Mouse (Mus musculus) CH12.LX (cell line): ENCODE data around the gene Tbcel. TPM values are rescaled to one million over a fixed set of nuclear protein-coding genes. Genes with fewer than 3 reads are reported as not detected.

Experiments
- DNase-seq: peaks from one replicate; pipeline ENCODE4 v3.0.0-alpha.2; 2013; ENCODE audit errors: extremely low read depth
- H3K27ac ChIP-seq: 2 replicates; pipeline ENCODE4 v1.5.1; 2012; ENCODE audit warnings: low read depth, mild to moderate bottlenecking, control low read depth, moderate library complexity; ENCODE audit not compliant: insufficient read depth
- H3K27me3 ChIP-seq: replicated peaks from 2 replicates; pipeline ENCODE3; 2012; ENCODE audit warnings: inconsistent platforms
- H3K36me3 ChIP-seq, 2 experiments: replicated peaks in 1 of 2; 2 replicates each; pipeline versions ENCODE3 to v1.6.1; 2012; ENCODE audit warnings: inconsistent platforms in 1 of 2, low read length in 1 of 2, mild to moderate bottlenecking in 1 of 2, mixed read lengths in 1 of 2, moderate library complexity in 1 of 2; ENCODE audit not compliant: control insufficient read depth in 1 of 2, insufficient read depth in 1 of 2
- H3K4me1 ChIP-seq, 2 experiments: 2 replicates each; pipeline ENCODE4 v1.6.1; 2012; ENCODE audit warnings: inconsistent platforms in 1 of 2, moderate library complexity in 1 of 2; ENCODE audit not compliant: insufficient read depth in 2 of 2, control insufficient read depth in 1 of 2
- H3K4me2 ChIP-seq: 2 replicates; pipeline ENCODE4 v1.6.1; 2012; ENCODE audit warnings: low read depth, mild to moderate bottlenecking, control low read depth; ENCODE audit not compliant: poor library complexity, insufficient read depth, severe bottlenecking
- H3K4me3 ChIP-seq, 3 experiments: fragments of 150-350 bp in 1 of 3; sonication (generic) in 1 of 3; replicated peaks in 1 of 3; 2 replicates each; pipeline versions ENCODE3 to v1.5.1; 2011 to 2012; ENCODE audit warnings: low read depth in 2 of 3, low read length in 2 of 3, mild to moderate bottlenecking in 2 of 3, moderate library complexity in 2 of 3, control low read depth in 1 of 3, improper control_type of control experiment in 1 of 3, inconsistent platforms in 1 of 3, mixed read lengths in 1 of 3; ENCODE audit not compliant: poor library complexity in 1 of 3
- H3K79me2 ChIP-seq: replicated peaks from 2 replicates; pipeline ENCODE4 v1.6.1; 2012; ENCODE audit warnings: mild to moderate bottlenecking, moderate library complexity; ENCODE audit not compliant: control insufficient read depth, poor library complexity, insufficient read depth, severe bottlenecking; ENCODE audit errors: extremely low read depth
- H3K9ac ChIP-seq: 2 replicates; pipeline ENCODE4 v1.6.1; 2012; ENCODE audit warnings: low read depth, mild to moderate bottlenecking, control low read depth, moderate library complexity; ENCODE audit not compliant: insufficient read depth
- H3K9me3 ChIP-seq: replicated peaks from 2 replicates; pipeline ENCODE3; 2012; ENCODE audit warnings: low read length, inconsistent platforms, mixed read lengths
- ETS1 ChIP-seq: conservative IDR thresholded peaks from 2 replicates; pipeline ENCODE4 v1.6.1; 2012; ENCODE audit warnings: low read depth, mild to moderate bottlenecking, inconsistent platforms, low read length, improper control_type of control experiment, moderate library complexity
- IRF4 ChIP-seq: IDR thresholded peaks from 2 replicates; pipeline ENCODE4 v1.6.1; 2014; ENCODE audit warnings: low read depth, mild to moderate bottlenecking, inconsistent platforms, low read length, improper control_type of control experiment
- JUN ChIP-seq: IDR thresholded peaks from 2 replicates; pipeline ENCODE4 v1.6.1; 2011; ENCODE audit warnings: low read depth, mild to moderate bottlenecking, low read length, improper control_type of control experiment, moderate library complexity; ENCODE audit not compliant: insufficient read depth
- KAT2A ChIP-seq: IDR thresholded peaks from 2 replicates; pipeline ENCODE4 v1.6.1; 2012; ENCODE audit warnings: low read length, improper control_type of control experiment, inconsistent platforms; ENCODE audit not compliant: insufficient replicate concordance
- MYC ChIP-seq: IDR thresholded peaks from 2 replicates; pipeline ENCODE4 v1.6.1; 2011; ENCODE audit warnings: low read depth, mild to moderate bottlenecking, improper control_type of control experiment, low read length
- POLR2AphosphoS2 ChIP-seq: IDR thresholded peaks from 2 replicates; pipeline ENCODE4 v1.6.1; 2011; ENCODE audit warnings: low read depth, low read length, improper control_type of control experiment
- SMC3 ChIP-seq: IDR thresholded peaks from 2 replicates; pipeline ENCODE4 v1.6.1; 2011; ENCODE audit warnings: low read depth, low read length, improper control_type of control experiment
- TBP ChIP-seq: conservative IDR thresholded peaks from 2 replicates; pipeline ENCODE4 v1.6.1; 2011; ENCODE audit warnings: low read depth, low read length, improper control_type of control experiment
- UBTF ChIP-seq: IDR thresholded peaks from 2 replicates; pipeline ENCODE4 v1.6.1; 2012; ENCODE audit warnings: low read depth, mild to moderate bottlenecking, inconsistent platforms, low read length, improper control_type of control experiment, moderate library complexity
- ZC3H11A ChIP-seq: IDR thresholded peaks from 2 replicates; pipeline ENCODE4 v1.6.1; 2012; ENCODE audit warnings: low read depth, mild to moderate bottlenecking, inconsistent platforms, low read length, improper control_type of control experiment
- ZNF384 ChIP-seq: IDR thresholded peaks from 2 replicates; pipeline ENCODE4 v1.6.1; 2012; ENCODE audit warnings: low read depth, low read length, improper control_type of control experiment, inconsistent platforms
- dilution Hi-C: fragments of 300-500 bp; cut with MboI; formaldehyde crosslinking; loops from 2 replicates; pipeline ENCODE4 v1.14.3; 2020; ENCODE audit warnings: low sequenced_read_pairs; ENCODE audit not compliant: extremely low pct_unique_long_range_greater_than_20kb, extremely low pct_ligation_motif_present
- in situ Hi-C: fragments of 300-500 bp; cut with MboI; formaldehyde crosslinking; loops from 3 replicates; pipeline ENCODE4 v1.14.3; 2019; ENCODE audit warnings: low sequenced_read_pairs, low pct_ligation_motif_present, low pct_unique_long_range_greater_than_20kb, mixed read lengths
- polyA plus RNA-seq: library from polyadenylated mRNA; unstranded; fragments of >175 nt; gene quantifications from 2 replicates; pipeline ENCODE4 v1.2.1, GENCODE M21; 2012; ENCODE audit warnings: low read depth; ENCODE audit not compliant: insufficient read length
- total RNA-seq, 2 experiments: library from RNA; depleted of rRNA; stranded (reverse); fragments of 300-350 nt in 1 of 2; fragments of >200 nt in 1 of 2; gene quantifications; 2 replicates each; pipeline ENCODE4 v1.2.3; 2012 to 2014

Tbcel gene
- total and polyA plus RNA-seq, 3 experiments, result 5.3 to 10.0 (median 5.9) TPM

DNA sequence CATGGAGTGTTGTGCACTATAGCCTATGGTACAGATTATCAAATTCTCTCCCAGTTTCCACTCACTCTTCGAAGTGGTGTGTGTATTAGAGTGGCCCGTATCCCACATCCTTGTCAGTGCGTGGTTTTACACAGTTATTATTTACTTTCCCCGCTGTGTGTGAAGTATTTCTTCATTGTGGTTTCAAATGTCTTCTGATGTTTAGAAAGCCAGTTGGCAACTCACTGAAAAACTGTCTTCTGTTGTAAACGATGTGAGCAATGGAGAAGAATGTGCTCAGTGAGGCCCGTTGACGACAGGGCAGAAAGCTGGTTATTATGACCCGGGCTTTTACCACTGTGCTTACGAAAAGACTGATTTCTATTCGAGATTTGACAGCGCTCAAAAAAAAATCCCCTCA, 3.0 kb downstream of the Tbcel start:
- in situ Hi-C loops (no loop called here), dilution Hi-C loops (no loop called here)
- DNase-seq, result no peak
- no peaks in the 10 kb centered on the region for H3K9me3 ChIP-seq
- no peaks in the 10 kb centered on the region for H3K4me1 ChIP-seq
- no peak overlapping the region for H3K9ac ChIP-seq
- no peak overlapping the region for H3K4me2 ChIP-seq
- H3K4me3 ChIP-seq, result no peak overlapping the region
- H3K27me3 ChIP-seq, result peaks cover 14% of the 10 kb centered on the region
- H3K79me2 ChIP-seq, result no peaks in the 10 kb centered on the region
- no peaks in the 10 kb centered on the region for H3K36me3 ChIP-seq
- no peak for TF ChIP-seq ZNF384
- no peak overlapping the region for H3K27ac ChIP-seq

DNA sequence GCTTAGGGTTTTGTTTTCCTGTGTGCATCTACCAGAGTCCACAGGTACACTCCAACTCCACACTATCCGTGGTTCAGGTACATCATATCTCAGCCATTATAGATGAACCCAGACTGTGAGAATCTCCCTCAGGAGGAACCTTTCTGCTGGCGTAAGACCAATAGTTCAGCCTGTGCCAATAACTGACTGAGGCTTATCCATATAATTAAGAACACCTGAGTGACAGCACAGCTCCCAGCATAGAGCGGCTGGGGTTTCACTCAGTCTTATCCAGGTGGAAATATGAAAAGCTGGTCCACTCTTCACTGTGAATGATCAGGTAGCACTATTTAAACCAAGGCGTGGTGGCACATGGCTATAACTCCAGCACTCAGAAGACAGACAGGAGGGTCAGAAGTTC, 3.9 kb downstream of the Tbcel start:
- Histone ChIP-seq H3K9me3 (no peaks in the 10 kb centered on the region), H3K27ac (no peak overlapping the region), H3K36me3 (no peaks in the 10 kb centered on the region), H3K4me3 (no peak overlapping the region), H3K4me1 (no peaks in the 10 kb centered on the region), H3K79me2 (no peaks in the 10 kb centered on the region), H3K27me3 (peaks cover 14% of the 10 kb centered on the region), H3K4me2 (no peak overlapping the region), H3K9ac (no peak overlapping the region)
- TF ChIP-seq POLR2AphosphoS2 (no peak), ZC3H11A (no peak), KAT2A (no peak), JUN (no peak)
- in situ Hi-C loops, result no loop called here
- no peak for DNase-seq
- dilution Hi-C loops, result no loop called here

DNA sequence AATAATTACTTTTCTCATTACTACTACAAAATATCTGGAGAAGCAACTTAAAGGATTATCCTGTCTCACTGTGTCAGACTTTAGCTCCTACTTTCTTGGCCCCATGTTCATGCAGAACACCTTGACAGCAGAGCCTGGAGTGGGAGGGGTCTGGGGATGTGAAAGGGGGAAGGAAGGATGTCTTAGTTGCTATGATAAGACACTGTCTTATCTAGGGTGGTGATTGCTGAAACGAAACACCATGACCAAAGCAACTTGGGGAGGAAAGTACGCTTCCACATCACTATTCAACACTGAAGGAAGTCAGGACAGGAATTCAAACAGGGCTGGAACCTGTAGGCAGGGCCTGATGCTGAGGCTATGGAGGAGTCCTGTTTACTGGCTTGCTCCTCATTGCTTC, 11.3 kb downstream of the Tbcel start:
- dilution Hi-C loops (no loop called here), in situ Hi-C loops (no loop called here)
- Histone ChIP-seq H3K79me2 (no peaks in the 10 kb centered on the region), H3K27me3 (peaks cover 7% of the 10 kb centered on the region), H3K4me1 (no peaks in the 10 kb centered on the region), H3K9me3 (peaks cover 13% of the 10 kb centered on the region), H3K4me2 (no peak overlapping the region), H3K9ac (no peak overlapping the region), H3K4me3 (no peak overlapping the region), H3K36me3 (no peaks in the 10 kb centered on the region), H3K27ac (no peak overlapping the region)
- no peak for TF ChIP-seq KAT2A
- TF ChIP-seq IRF4, result no peak
- no peak for TF ChIP-seq SMC3
- TF ChIP-seq TBP, result no peak
- no peak for TF ChIP-seq MYC
- TF ChIP-seq UBTF, result no peak
- no peak for TF ChIP-seq ETS1
- no peak for DNase-seq
